Mouse (Mus musculus) limb, embryonic 11.5 days (tissue): ENCODE measurements around the gene Tob1. TPM values are rescaled to one million over a fixed set of nuclear protein-coding genes. Genes with fewer than 3 reads are reported as not detected.

ENCODE experiments used
- ATAC-seq: fragments of 200-750 bp; cut with Nextera tagmentation; 2 replicates; pipeline ENCODE4 v1.8.0; 2017; ENCODE audit warnings: low read depth; ENCODE audit not compliant: insufficient number of reproducible peaks, low FRiP score, low TSS enrichment
- DNase-seq: peaks from one replicate; pipeline ENCODE4 v3.0.0-alpha.2; 2015; ENCODE audit warnings: low spot score
- H3K27ac ChIP-seq: fragments of 300-500 bp; sonication (generic); replicated peaks from 2 replicates; pipeline ENCODE4 v1.5.1; 2014; ENCODE audit warnings: low read depth, mild to moderate bottlenecking, low read length
- H3K27me3 ChIP-seq: fragments of 300-500 bp; sonication (generic); 2 replicates; pipeline ENCODE4 v1.6.1; 2014; ENCODE audit warnings: mild to moderate bottlenecking, low read length, mixed read lengths; ENCODE audit not compliant: control insufficient read depth, insufficient read depth
- H3K36me3 ChIP-seq: fragments of 300-500 bp; sonication (generic); 2 replicates; pipeline ENCODE4 v1.6.1; 2014; ENCODE audit warnings: mild to moderate bottlenecking, low read length, moderate library complexity, mixed read lengths; ENCODE audit not compliant: control insufficient read depth, insufficient read depth
- H3K4me1 ChIP-seq: fragments of 300-500 bp; sonication (generic); 2 replicates; pipeline ENCODE4 v1.6.1; 2014; ENCODE audit warnings: low read length, mixed read lengths; ENCODE audit not compliant: control insufficient read depth, insufficient read depth
- H3K4me2 ChIP-seq: fragments of 300-500 bp; sonication (generic); 2 replicates; pipeline ENCODE4 v1.6.1; 2014; ENCODE audit warnings: low read depth, mild to moderate bottlenecking, moderate library complexity; ENCODE audit not compliant: severe bottlenecking
- H3K4me3 ChIP-seq: fragments of 300-500 bp; sonication (generic); 2 replicates; pipeline ENCODE4 v1.5.1; 2014; ENCODE audit warnings: low read depth, low read length
- H3K9ac ChIP-seq: fragments of 300-500 bp; sonication (generic); 2 replicates; pipeline ENCODE4 v1.6.1; 2014; ENCODE audit warnings: mild to moderate bottlenecking, low read length
- H3K9me3 ChIP-seq: fragments of 300-500 bp; sonication (generic); 2 replicates; pipeline ENCODE4 v1.6.1; 2016; ENCODE audit warnings: low read length; ENCODE audit not compliant: control insufficient read depth
- WGBS: fragments of 180-500 bp; shearing (Covaris S2); extraction: QIAGEN DNeasy Blood & Tissue Kit; methylation state at CpG from one replicate; pipeline ENCODE4 v1.1.7; 2014; 5-methylcytosine and 5-hydroxymethylcytosine counted together
- polyA plus RNA-seq: library from polyadenylated mRNA; unstranded; fragments of >200 nt; fragmentation: Nextera tagmentation; extraction: Ambion mirVana; gene quantifications from 2 replicates; pipeline ENCODE4 v1.2.1, GENCODE M21; 2014

The Tob1 gene
- polyA plus RNA-seq, 1 experiment from 2014 or later: 31.8 TPM

- no peaks in the 10 kb centered on the region for H3K4me1 ChIP-seq
- WGBS: 90% methylated on average over 5 of the region's 5 CpGs
- no peaks in the 10 kb centered on the region for H3K9me3 ChIP-seq
- DNase-seq: no peak
- no peak overlapping the region for H3K4me3 ChIP-seq
- ATAC-seq: no peak
- no peak overlapping the region for H3K27ac ChIP-seq
- no peaks in the 10 kb centered on the region for H3K27me3 ChIP-seq
- no peak overlapping the region for H3K4me2 ChIP-seq
- no peaks in the 10 kb centered on the region for H3K36me3 ChIP-seq
- no peak overlapping the region for H3K9ac ChIP-seq
These were observed 18.1 kb downstream of the Tob1 start for GRCm38 (mm10) chr11:94229207-94229960.

GRCm38 (mm10) chr11:94230244-94230643 lies 19.0 kb downstream of the Tob1 start:
- no peak for DNase-seq
- Histone ChIP-seq H3K4me2 (no peak overlapping the region), H3K4me1 (no peaks in the 10 kb centered on the region), H3K36me3 (no peaks in the 10 kb centered on the region), H3K9me3 (no peaks in the 10 kb centered on the region), H3K4me3 (no peak overlapping the region), H3K27ac (no peak overlapping the region), H3K9ac (no peak overlapping the region), H3K27me3 (no peaks in the 10 kb centered on the region)
- ATAC-seq: no peak
- 76% methylated on average over 8 of the region's 8 CpGs for whole genome bisulfite sequencing

- Histone ChIP-seq H3K4me3 (no peak overlapping the region), H3K4me1 (no peaks in the 10 kb centered on the region), H3K9ac (no peak overlapping the region), H3K36me3 (no peaks in the 10 kb centered on the region), H3K27me3 (no peaks in the 10 kb centered on the region), H3K27ac (no peak overlapping the region), H3K9me3 (no peaks in the 10 kb centered on the region), H3K4me2 (no peak overlapping the region)
- WGBS: 74% methylated on average over 19 of the region's 19 CpGs
- DNase-seq (no peak), ATAC-seq (no peak)
These were observed 20.7 kb downstream of the Tob1 start for GRCm38 (mm10) chr11:94231821-94232552.

- ATAC-seq (no peak), DNase-seq (no peak)
- Histone ChIP-seq H3K4me2 (no peak overlapping the region), H3K9me3 (no peaks in the 10 kb centered on the region), H3K36me3 (no peaks in the 10 kb centered on the region; the same call in 1 of the 2 replicates), H3K27ac (no peak overlapping the region), H3K27me3 (no peaks in the 10 kb centered on the region), H3K9ac (no peak overlapping the region), H3K4me1 (no peaks in the 10 kb centered on the region), H3K4me3 (no peak overlapping the region)
- WGBS: 83% methylated on average over 6 of the region's 6 CpGs
These were observed 22.2 kb downstream of the Tob1 start for GRCm38 (mm10) chr11:94233405-94233804.

- no peak overlapping the region for H3K4me3 ChIP-seq
- DNase-seq (no peak), ATAC-seq (no peak)
- peaks cover 3% of the 10 kb centered on the region; the same call in 1 of the 2 replicates for H3K4me1 ChIP-seq
- H3K27me3 ChIP-seq: no peaks in the 10 kb centered on the region
- H3K4me2 ChIP-seq: no peak overlapping the region
- H3K9ac ChIP-seq: no peak overlapping the region
- WGBS: 90% methylated on average over 12 of the region's 12 CpGs
- H3K36me3 ChIP-seq: no peaks in the 10 kb centered on the region; the same call in 1 of the 2 replicates
- H3K9me3 ChIP-seq: no peaks in the 10 kb centered on the region
- no peak overlapping the region for H3K27ac ChIP-seq
These were observed 23.1 kb downstream of the Tob1 start for GRCm38 (mm10) chr11:94234380-94234779.

- Histone ChIP-seq H3K9me3 (no peaks in the 10 kb centered on the region), H3K4me3 (no peak overlapping the region), H3K4me2 (no peak overlapping the region), H3K9ac (no peak overlapping the region), H3K27me3 (no peaks in the 10 kb centered on the region), H3K27ac (no peak overlapping the region), H3K36me3 (no peaks in the 10 kb centered on the region; the same call in 1 of the 2 replicates), H3K4me1 (peaks cover 8% of the 10 kb centered on the region; the same call in 1 of the 2 replicates)
- DNase-seq (no peak), ATAC-seq (no peak)
- WGBS: 88% methylated on average over 8 of the region's 8 CpGs
These were observed 23.6 kb downstream of the Tob1 start for GRCm38 (mm10) chr11:94234857-94235256.

- Histone ChIP-seq H3K27ac (no peak overlapping the region), H3K4me2 (no peak overlapping the region), H3K4me1 (peaks cover 13% of the 10 kb centered on the region; the same call in 1 of the 2 replicates), H3K27me3 (no peaks in the 10 kb centered on the region), H3K36me3 (no peaks in the 10 kb centered on the region; the same call in 1 of the 2 replicates), H3K9me3 (no peaks in the 10 kb centered on the region), H3K9ac (no peak overlapping the region), H3K4me3 (no peak overlapping the region)
- ATAC-seq: peak; percentile 72; the same call in 1 of the 2 replicates
- peak; percentile 74 for DNase-seq
- WGBS: 29% methylated on average over 3 of the region's 3 CpGs
These were observed 24.8 kb downstream of the Tob1 start for GRCm38 (mm10) chr11:94236074-94236473.

- Histone ChIP-seq H3K36me3 (no peaks in the 10 kb centered on the region; the same call in 1 of the 2 replicates), H3K9ac (no peak overlapping the region), H3K27ac (no peak overlapping the region), H3K9me3 (no peaks in the 10 kb centered on the region), H3K4me3 (no peak overlapping the region), H3K27me3 (no peaks in the 10 kb centered on the region), H3K4me1 (peaks cover 33% of the 10 kb centered on the region), H3K4me2 (no peak overlapping the region)
- WGBS: 92% methylated on average over 8 of the region's 8 CpGs
- ATAC-seq (no peak), DNase-seq (no peak)
These were observed 27.5 kb downstream of the Tob1 start for GRCm38 (mm10) chr11:94238786-94239185.
